Mouse (Mus musculus) MEL (cell line): ENCODE measurements around the gene Kxd1. TPM values are rescaled to one million over a fixed set of nuclear protein-coding genes. Genes with fewer than 3 reads are reported as not detected.

ENCODE experiments used
- DNase-seq: peaks from one replicate; pipeline ENCODE4 v3.0.0; 2011; ENCODE audit warnings: low read depth, low spot score
- H3K27ac ChIP-seq: 2 replicates; pipeline ENCODE4 v1.5.1; 2012; ENCODE audit warnings: low read depth, mild to moderate bottlenecking, control low read depth, low read length, moderate library complexity; ENCODE audit not compliant: control insufficient read depth
- H3K27me3 ChIP-seq, 2 experiments: fragments of 150-350 bp in 1 of 2; sonication (generic) in 1 of 2; 2 replicates each; pipeline ENCODE4 v1.6.1; 2012; ENCODE audit warnings: low read length in 2 of 2, mild to moderate bottlenecking in 2 of 2, improper control_type of control experiment in 1 of 2, moderate library complexity in 1 of 2; ENCODE audit not compliant: insufficient read depth in 2 of 2, control insufficient read depth in 1 of 2
- H3K36me3 ChIP-seq, 2 experiments: 2 replicates each; pipeline ENCODE4 v1.6.1; 2012 to 2014; ENCODE audit warnings: low read length in 2 of 2, improper control_type of control experiment in 1 of 2, inconsistent platforms in 1 of 2, mild to moderate bottlenecking in 1 of 2; ENCODE audit not compliant: insufficient read depth in 2 of 2, control insufficient read depth in 1 of 2
- H3K4me1 ChIP-seq, 2 experiments: fragments of 150-350 bp in 1 of 2; sonication (generic) in 1 of 2; 2 replicates each; pipeline ENCODE4 v1.6.1; 2012; ENCODE audit warnings: low read length in 2 of 2, improper control_type of control experiment in 1 of 2, mild to moderate bottlenecking in 1 of 2; ENCODE audit not compliant: insufficient read depth in 2 of 2, control insufficient read depth in 1 of 2
- H3K4me3 ChIP-seq, 2 experiments: fragments of 150-350 bp in 1 of 2; sonication (generic) in 1 of 2; 2 replicates each; pipeline ENCODE4 v1.5.1; 2012; ENCODE audit warnings: low read depth in 2 of 2, low read length in 2 of 2, mild to moderate bottlenecking in 2 of 2, moderate library complexity in 2 of 2, control low read depth in 1 of 2, improper control_type of control experiment in 1 of 2; ENCODE audit not compliant: control insufficient read depth in 1 of 2, insufficient read depth in 1 of 2
- H3K79me2 ChIP-seq: 2 replicates; pipeline ENCODE4 v1.6.1; 2012; ENCODE audit warnings: mild to moderate bottlenecking, low read length, moderate library complexity; ENCODE audit not compliant: control insufficient read depth, poor library complexity, insufficient read depth
- H3K9ac ChIP-seq: 2 replicates; pipeline ENCODE4 v1.6.1; 2012; ENCODE audit warnings: low read depth, mild to moderate bottlenecking, control low read depth, low read length, moderate library complexity; ENCODE audit not compliant: control insufficient read depth, poor library complexity, severe bottlenecking
- H3K9me3 ChIP-seq: fragments of 150-350 bp; sonication (generic); replicated peaks from 2 replicates; pipeline ENCODE4 v1.6.1; 2012; ENCODE audit warnings: mild to moderate bottlenecking, low read length, improper control_type of control experiment, moderate library complexity; ENCODE audit not compliant: insufficient read depth
- BHLHE40 ChIP-seq: IDR thresholded peaks from 2 replicates; pipeline ENCODE4 v1.6.1; 2012; ENCODE audit warnings: low read depth, mild to moderate bottlenecking, inconsistent platforms, low read length, improper control_type of control experiment, borderline replicate concordance
- CTCF ChIP-seq, 3 experiments: IDR thresholded peaks in 2 of 3; conservative IDR thresholded peaks in 1 of 3; 2 replicates each; pipeline ENCODE4 v1.5.1; 2011 to 2012; ENCODE audit warnings: low read length in 3 of 3, low read depth in 2 of 3, mild to moderate bottlenecking in 2 of 3, improper control_type of control experiment in 1 of 3, inconsistent platforms in 1 of 3, mixed read lengths in 1 of 3, moderate library complexity in 1 of 3; ENCODE audit not compliant: control insufficient read depth in 1 of 3, insufficient read depth in 1 of 3, poor library complexity in 1 of 3, severe bottlenecking in 1 of 3
- ELF1 ChIP-seq: IDR thresholded peaks from 2 replicates; pipeline ENCODE4 v1.6.1; 2014; ENCODE audit warnings: low read depth, mild to moderate bottlenecking, inconsistent platforms, low read length, improper control_type of control experiment, moderate library complexity
- GABPA ChIP-seq: IDR thresholded peaks from 2 replicates; pipeline ENCODE4 v1.6.1; 2012; ENCODE audit warnings: low read depth, mild to moderate bottlenecking, inconsistent platforms, low read length, improper control_type of control experiment, moderate library complexity
- HCFC1 ChIP-seq: IDR thresholded peaks from 2 replicates; pipeline ENCODE4 v1.6.1; 2012; ENCODE audit warnings: low read depth, mild to moderate bottlenecking, inconsistent platforms, low read length, improper control_type of control experiment, moderate library complexity
- JUND ChIP-seq: IDR thresholded peaks from 2 replicates; pipeline ENCODE4 v1.6.1; 2011; ENCODE audit warnings: low read depth, mild to moderate bottlenecking, improper control_type of control experiment, low read length
- MAFK ChIP-seq: IDR thresholded peaks from 2 replicates; pipeline ENCODE4 v1.6.1; 2011; ENCODE audit warnings: low read depth, mild to moderate bottlenecking, low read length, improper control_type of control experiment, borderline replicate concordance
- MEF2A ChIP-seq: IDR thresholded peaks from 2 replicates; pipeline ENCODE4 v1.6.1; 2014; ENCODE audit warnings: low read depth, mild to moderate bottlenecking, inconsistent platforms, low read length, improper control_type of control experiment; ENCODE audit not compliant: poor library complexity, insufficient replicate concordance, severe bottlenecking; ENCODE audit errors: extremely low read depth
- MXI1 ChIP-seq: IDR thresholded peaks from 2 replicates; pipeline ENCODE4 v1.6.1; 2011; ENCODE audit warnings: mild to moderate bottlenecking, low read depth, low read length, improper control_type of control experiment
- MYB ChIP-seq: IDR thresholded peaks from 2 replicates; pipeline ENCODE4 v1.6.1; 2011; ENCODE audit warnings: mild to moderate bottlenecking, low read depth, low read length, improper control_type of control experiment
- MYC ChIP-seq: IDR thresholded peaks from 2 replicates; pipeline ENCODE4 v1.6.1; 2011; ENCODE audit warnings: low read depth, mild to moderate bottlenecking, low read length, improper control_type of control experiment, moderate library complexity
- NRF1 ChIP-seq: IDR thresholded peaks from 2 replicates; pipeline ENCODE4 v1.6.1; 2014; ENCODE audit warnings: low read depth, mild to moderate bottlenecking, inconsistent platforms, low read length, improper control_type of control experiment, moderate library complexity; ENCODE audit not compliant: poor library complexity, insufficient read depth, severe bottlenecking
- RCOR1 ChIP-seq: IDR thresholded peaks from 2 replicates; pipeline ENCODE4 v1.6.1; 2012; ENCODE audit warnings: low read depth, mild to moderate bottlenecking, inconsistent platforms, low read length, improper control_type of control experiment
- TAL1 ChIP-seq: IDR thresholded peaks from 2 replicates; pipeline ENCODE4 v1.6.1; 2012; ENCODE audit warnings: mild to moderate bottlenecking, inconsistent platforms, low read length, moderate library complexity, mixed read lengths
- TCF12 ChIP-seq: IDR thresholded peaks from 2 replicates; pipeline ENCODE4 v1.6.1; 2014; ENCODE audit warnings: low read depth, mild to moderate bottlenecking, inconsistent platforms, low read length, improper control_type of control experiment, moderate library complexity
- USF1 ChIP-seq: IDR thresholded peaks from 2 replicates; pipeline ENCODE4 v1.6.1; 2014; ENCODE audit warnings: low read depth, mild to moderate bottlenecking, inconsistent platforms, low read length, improper control_type of control experiment, moderate library complexity
- ZC3H11A ChIP-seq: IDR thresholded peaks from 2 replicates; pipeline ENCODE4 v1.6.1; 2012; ENCODE audit warnings: low read depth, mild to moderate bottlenecking, inconsistent platforms, low read length, improper control_type of control experiment
- ZNF384 ChIP-seq: IDR thresholded peaks from 2 replicates; pipeline ENCODE4 v1.6.1; 2012; ENCODE audit warnings: low read depth, mild to moderate bottlenecking, inconsistent platforms, low read length, improper control_type of control experiment
- polyA plus RNA-seq, 2 experiments: library from polyadenylated mRNA; stranded (reverse) in 1 of 2; unstranded in 1 of 2; fragments of >175 nt in 1 of 2; fragments of >200 nt in 1 of 2; gene quantifications; 2 replicates each; pipeline versions ENCODE4 v1.2.1 to v1.2.4; 2012; ENCODE audit warnings: low replicate concordance in 2 of 2, low read depth in 1 of 2; ENCODE audit not compliant: insufficient read length in 2 of 2, insufficient read depth in 1 of 2, missing spikeins in 1 of 2
- total RNA-seq: library from RNA; depleted of rRNA; stranded (reverse); fragments of 300-350 nt; gene quantifications from 2 replicates; pipeline ENCODE4 v1.2.3, GENCODE M21; 2012

The Kxd1 gene
- total and polyA plus RNA-seq, 3 experiments, result 54.4 to 77.4 TPM; not detected in 1

- no peaks in the 10 kb centered on the region for H3K36me3 ChIP-seq
- no peak overlapping the region for H3K9ac ChIP-seq
- H3K4me1 ChIP-seq, result peaks cover 0 to 4% of the 10 kb centered on the region in 2 experiments; a peak in 1 of 4 replicates
Observed at GRCm38 (mm10) chr8:70551558-70552161, 23.9 kb upstream of the Kxd1 start.

GRCm38 (mm10) chr8:70549412-70550184 is 21.8 kb upstream of the Kxd1 start:
- TF ChIP-seq CTCF (IDR thresholded peaks at IDR 0.05 in 2 of 3, conservative IDR thresholded peaks at IDR 0.05 in 1 of 3; ENCODE audit: control insufficient read depth in 1 of 3, insufficient read depth in 1 of 3, low read depth in 2 of 3, low read length in 3 of 3, poor library complexity in 1 of 3, severe bottlenecking in 1 of 3) (peak in 2 of 3 experiments; percentile 24 to 44; a peak in 5 of 6 replicates), ELF1 (no peak), ZNF384 (peak; percentile 61), BHLHE40 (no peak)
- Histone ChIP-seq H3K79me2 (peaks cover 48% of the 10 kb centered on the region), H3K4me1 (peaks cover 0 to 4% of the 10 kb centered on the region in 2 experiments; a peak in 1 of 4 replicates), H3K27ac (no peak overlapping the region), H3K4me3 (no peak overlapping the region), H3K9ac (no peak overlapping the region), H3K9me3 (no peaks in the 10 kb centered on the region), H3K27me3 (no peaks in the 10 kb centered on the region), H3K36me3 (no peaks in the 10 kb centered on the region; a peak in 1 of 4 replicates)
- no peak for DNase-seq

More at GRCm38 (mm10) chr8:70551558-70552161, 23.9 kb upstream of the Kxd1 start:
- Histone ChIP-seq H3K4me3 (no peak overlapping the region), H3K27ac (no peak overlapping the region), H3K9me3 (no peaks in the 10 kb centered on the region), H3K79me2 (peaks cover 36% of the 10 kb centered on the region), H3K27me3 (no peaks in the 10 kb centered on the region)
- no peak for TF ChIP-seq MYC
- TF ChIP-seq ZNF384, result no peak
- TF ChIP-seq HCFC1, result no peak
- no peak for TF ChIP-seq MYB
- TF ChIP-seq MXI1, result no peak
- TF ChIP-seq TAL1, result no peak
- TF ChIP-seq JUND, result no peak
- TF ChIP-seq USF1, result no peak
- no peak for TF ChIP-seq NRF1
- no peak for TF ChIP-seq ZC3H11A
- TF ChIP-seq GABPA, result no peak
- no peak for TF ChIP-seq TCF12
- no peak for TF ChIP-seq MAFK
- TF ChIP-seq MEF2A, result no peak
- no peak for TF ChIP-seq CTCF (IDR thresholded peaks at IDR 0.05 in 2 of 3, conservative IDR thresholded peaks at IDR 0.05 in 1 of 3; ENCODE audit: control insufficient read depth in 1 of 3, insufficient read depth in 1 of 3, low read depth in 2 of 3, low read length in 3 of 3, poor library complexity in 1 of 3, severe bottlenecking in 1 of 3)
- no peak for TF ChIP-seq RCOR1
- DNase-seq, result no peak
